Mouse (Mus musculus) lung, postnatal 0 days (tissue): ENCODE results near the gene Btbd8. TPM values are rescaled to one million over a fixed set of nuclear protein-coding genes. Genes with fewer than 3 reads are reported as not detected.
A peak's percentile ranks its signal among the peaks of the same experiment; 100 is the strongest.

Experiments used
- ATAC-seq: fragments of 200-750 bp; cut with Nextera tagmentation; 2 replicates; pipeline ENCODE4 v1.8.0; 2017; ENCODE audit warnings: moderate library complexity
- DNase-seq: peaks from one replicate; pipeline ENCODE4 v3.0.0-alpha.2; 2016; ENCODE audit warnings: low spot score
- H3K27ac ChIP-seq: fragments of 300-500 bp; sonication (generic); 2 replicates; pipeline ENCODE4 v1.5.1; 2014; ENCODE audit warnings: antibody characterized with exemption, mild to moderate bottlenecking, low read length, mixed read lengths
- H3K27me3 ChIP-seq: fragments of 300-500 bp; sonication (generic); replicated peaks from 2 replicates; pipeline ENCODE4 v1.6.1; 2014; ENCODE audit warnings: low read length, mixed read lengths; ENCODE audit not compliant: insufficient read depth
- H3K36me3 ChIP-seq: fragments of 300-500 bp; sonication (generic); 2 replicates; pipeline ENCODE4 v1.6.1; 2014; ENCODE audit warnings: low read length, mixed read lengths; ENCODE audit not compliant: insufficient read depth
- H3K4me1 ChIP-seq: fragments of 300-500 bp; sonication (generic); 2 replicates; pipeline ENCODE4 v1.6.1; 2014; ENCODE audit warnings: antibody characterized with exemption, low read depth, low read length, mixed read lengths; ENCODE audit not compliant: insufficient read depth
- H3K4me2 ChIP-seq: fragments of 300-500 bp; sonication (generic); replicated peaks from 2 replicates; pipeline ENCODE4 v1.6.1; 2014; ENCODE audit warnings: low read depth, mild to moderate bottlenecking, low read length, moderate library complexity, mixed read lengths
- H3K4me3 ChIP-seq: fragments of 300-500 bp; sonication (generic); 2 replicates; pipeline ENCODE4 v1.5.1; 2014; ENCODE audit warnings: low read depth, low read length
- H3K9ac ChIP-seq: fragments of 300-500 bp; sonication (generic); replicated peaks from 2 replicates; pipeline ENCODE4 v1.6.1; 2014; ENCODE audit warnings: low read depth, mild to moderate bottlenecking
- H3K9me3 ChIP-seq: fragments of 300-500 bp; sonication (generic); 2 replicates; pipeline ENCODE4 v1.6.1; 2016; ENCODE audit warnings: low read length, mixed read lengths
- CTCF ChIP-seq: IDR thresholded peaks from 2 replicates; pipeline ENCODE4 v1.5.1; 2016; ENCODE audit warnings: antibody characterized with exemption, mild to moderate bottlenecking
- EP300 ChIP-seq: IDR thresholded peaks from 2 replicates; pipeline ENCODE4 v1.6.1; 2016; ENCODE audit warnings: antibody characterized with exemption, mild to moderate bottlenecking, control low read depth
- WGBS: fragments of 180-500 bp; shearing (Covaris S2); extraction: QIAGEN DNeasy Blood & Tissue Kit; methylation state at CpG from one replicate; pipeline ENCODE4 v1.1.7; 2014; 5-methylcytosine and 5-hydroxymethylcytosine counted together
- polyA plus RNA-seq: library from polyadenylated mRNA; unstranded; fragments of >200 nt; fragmentation: Nextera tagmentation; extraction: Ambion mirVana; gene quantifications from 2 replicates; pipeline ENCODE4 v1.2.1, GENCODE M21; 2015

Gene Btbd8
- polyA plus RNA-seq, 1 experiment from 2014 or later: 2.1 TPM

- no peak overlapping the region for H3K4me2 ChIP-seq
- H3K4me3 ChIP-seq: no peak overlapping the region
- no peaks in the 10 kb centered on the region for H3K36me3 ChIP-seq
- TF ChIP-seq CTCF (no peak), EP300 (no peak)
- no peak for ATAC-seq
- no peak overlapping the region for H3K27ac ChIP-seq
- H3K9me3 ChIP-seq: no peaks in the 10 kb centered on the region
- WGBS: 94% methylated on average over 4 of the region's 4 CpGs
- no peaks in the 10 kb centered on the region for H3K27me3 ChIP-seq
- no peak for DNase-seq
- no peak overlapping the region for H3K9ac ChIP-seq
- H3K4me1 ChIP-seq: no peaks in the 10 kb centered on the region
These were observed 24.6 kb downstream of the Btbd8 start for GRCm38 (mm10) chr5:107462147-107463076.

GRCm38 (mm10) chr5:107466501-107466900 is 28.7 kb downstream of the Btbd8 start:
- 55% methylated on average over 5 of the region's 5 CpGs for WGBS
- Histone ChIP-seq H3K27ac (no peak overlapping the region), H3K4me3 (no peak overlapping the region), H3K9me3 (no peaks in the 10 kb centered on the region), H3K9ac (no peak overlapping the region), H3K4me2 (no peak overlapping the region), H3K4me1 (no peaks in the 10 kb centered on the region), H3K36me3 (no peaks in the 10 kb centered on the region), H3K27me3 (no peaks in the 10 kb centered on the region)
- TF ChIP-seq CTCF (no peak), EP300 (no peak)
- ATAC-seq (no peak), DNase-seq (no peak)

GRCm38 (mm10) chr5:107467098-107467497 is 29.3 kb downstream of the Btbd8 start:
- no peak for ATAC-seq
- no peak overlapping the region for H3K9ac ChIP-seq
- H3K9me3 ChIP-seq: no peaks in the 10 kb centered on the region
- H3K4me1 ChIP-seq: no peaks in the 10 kb centered on the region
- no peak for DNase-seq
- WGBS: 88% methylated on average over 4 of the region's 4 CpGs
- H3K4me3 ChIP-seq: no peak overlapping the region
- H3K4me2 ChIP-seq: no peak overlapping the region
- no peaks in the 10 kb centered on the region for H3K27me3 ChIP-seq
- TF ChIP-seq EP300: no peak
- TF ChIP-seq CTCF: no peak
- H3K36me3 ChIP-seq: no peaks in the 10 kb centered on the region
- no peak overlapping the region for H3K27ac ChIP-seq

GRCm38 (mm10) chr5:107470600-107471329 is 33.0 kb downstream of the Btbd8 start:
- Histone ChIP-seq H3K4me2 (no peak overlapping the region), H3K4me1 (no peaks in the 10 kb centered on the region), H3K9me3 (no peaks in the 10 kb centered on the region), H3K36me3 (no peaks in the 10 kb centered on the region), H3K27ac (no peak overlapping the region), H3K4me3 (no peak overlapping the region), H3K27me3 (no peaks in the 10 kb centered on the region), H3K9ac (no peak overlapping the region)
- DNase-seq (no peak), ATAC-seq (no peak)
- TF ChIP-seq CTCF: no peak
- TF ChIP-seq EP300: no peak
- 69% methylated on average over 10 of the region's 10 CpGs for WGBS

GRCm38 (mm10) chr5:107480194-107480593 is 42.4 kb downstream of the Btbd8 start:
- ATAC-seq (peak; percentile 55), DNase-seq (peak; percentile 47)
- Histone ChIP-seq H3K27me3 (no peaks in the 10 kb centered on the region), H3K4me3 (no peak overlapping the region), H3K27ac (no peak overlapping the region), H3K9ac (no peak overlapping the region), H3K4me1 (no peaks in the 10 kb centered on the region), H3K9me3 (no peaks in the 10 kb centered on the region), H3K36me3 (no peaks in the 10 kb centered on the region), H3K4me2 (no peak overlapping the region)
- 63% methylated on average over 2 of the region's 2 CpGs for WGBS
- no peak for TF ChIP-seq EP300
- TF ChIP-seq CTCF: no peak

- DNase-seq (no peak), ATAC-seq (no peak)
- WGBS: 63% methylated on average over 4 of the region's 4 CpGs
- Histone ChIP-seq H3K4me2 (no peak overlapping the region), H3K4me3 (no peak overlapping the region), H3K4me1 (no peaks in the 10 kb centered on the region), H3K27ac (no peak overlapping the region), H3K36me3 (no peaks in the 10 kb centered on the region), H3K27me3 (no peaks in the 10 kb centered on the region), H3K9ac (no peak overlapping the region), H3K9me3 (no peaks in the 10 kb centered on the region)
- no peak for TF ChIP-seq CTCF
- no peak for TF ChIP-seq EP300
These were observed 51.2 kb downstream of the Btbd8 start for GRCm38 (mm10) chr5:107488996-107489395.
